Mouse (Mus musculus) right cerebral cortex, postnatal 14 days (tissue): Measurements from ENCODE around the gene Atp1a4.

Experiments
- DNase-seq: peaks from one replicate; pipeline ENCODE4 v3.0.0; 2022

Gene Atp1a4

DNA sequence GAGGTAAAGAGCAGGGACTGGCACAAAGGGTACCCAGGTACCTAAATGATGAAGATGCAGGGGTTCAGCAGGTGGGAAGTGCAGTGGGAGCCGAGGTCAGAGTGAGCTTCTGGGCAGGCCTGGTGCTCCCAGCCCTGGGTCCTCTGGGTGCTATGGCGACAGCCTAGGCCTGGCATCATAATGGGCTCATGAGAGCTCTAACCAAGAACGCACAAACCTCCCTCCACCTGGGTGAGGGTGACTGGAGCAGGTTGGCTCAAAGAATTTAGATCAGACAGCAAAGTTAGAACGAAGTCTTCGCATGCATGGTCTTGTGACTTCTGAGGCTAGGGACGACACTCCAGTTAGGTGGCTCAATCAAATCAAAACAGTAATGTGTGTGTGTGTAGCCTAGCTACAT is at the start of gene Atp1a4:
TSS of gene Atp1a4 (minus strand) at position 101 of the 400 bp plus-strand sequence.
- DNase-seq, result no peak

DNA sequence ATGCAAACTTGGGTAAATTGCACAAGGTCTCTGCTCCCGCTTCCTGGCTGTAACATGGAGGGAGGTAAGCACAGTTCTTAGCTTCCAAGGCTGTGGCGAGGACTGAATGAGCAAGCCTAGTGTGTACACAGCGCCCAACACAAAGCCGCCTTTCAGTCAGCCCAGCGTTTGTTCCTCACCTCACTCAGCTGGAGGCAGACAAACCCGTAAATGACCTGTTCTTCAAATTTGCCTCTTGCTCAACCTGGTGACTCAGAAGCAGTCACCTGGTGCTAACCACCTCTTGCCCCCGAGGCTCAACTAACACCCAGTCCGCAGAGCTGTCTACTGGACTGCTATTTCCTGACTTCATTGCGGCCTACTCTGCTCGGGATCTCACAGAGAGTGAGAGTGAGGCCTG is 49.7 kb upstream of the Atp1a4 start:
- no peak for DNase-seq

GRCm38 (mm10) chr1:172306885-172307284 is 48.7 kb upstream of the Atp1a4 start:
- DNase-seq, result no peak

- DNase-seq, result no peak
These were observed 48.0 kb upstream of the Atp1a4 start for GRCm38 (mm10) chr1:172306196-172306595.

GRCm38 (mm10) chr1:172305635-172306034 is 47.4 kb upstream of the Atp1a4 start:
- DNase-seq, result no peak

DNA sequence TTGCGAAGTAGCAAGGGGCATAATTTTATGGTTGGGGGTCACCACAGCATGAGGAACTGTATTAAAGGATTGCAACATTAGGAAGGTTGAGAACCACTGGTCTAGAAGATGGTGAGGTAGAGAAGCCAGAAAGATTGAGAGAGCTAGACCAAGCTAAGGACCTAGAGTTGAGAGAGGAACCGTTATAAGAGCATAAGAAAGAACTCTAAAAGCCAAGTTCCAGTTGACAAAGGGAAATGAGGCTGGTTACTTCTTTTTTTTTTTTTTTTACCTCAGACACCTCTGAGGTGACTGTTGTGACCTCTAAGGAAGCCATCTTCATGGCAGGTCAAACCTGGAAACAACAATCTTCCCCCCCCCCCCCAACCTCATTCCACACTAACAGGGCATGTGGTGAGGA is 46.9 kb upstream of the Atp1a4 start:
- no peak for DNase-seq

DNA sequence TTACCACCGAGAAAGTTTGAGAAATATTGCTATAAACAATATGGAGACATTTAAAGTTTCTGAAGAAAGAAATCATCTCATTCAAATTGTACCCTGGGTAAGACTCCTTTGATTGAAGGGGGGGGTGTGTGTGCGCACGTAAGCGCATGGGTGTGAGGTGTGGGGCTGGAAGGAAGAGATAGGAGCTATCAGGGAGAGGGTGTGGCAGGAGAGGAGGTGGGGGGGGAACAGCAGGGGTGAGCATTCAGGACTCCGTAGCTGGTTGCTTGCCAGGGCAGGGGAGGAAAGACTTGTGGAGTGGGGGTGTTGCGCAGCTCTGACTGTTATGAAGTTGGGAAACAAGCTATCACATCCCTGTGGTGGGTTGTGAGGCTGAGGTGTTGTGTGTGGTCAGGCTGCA is 46.2 kb upstream of the Atp1a4 start:
- no peak for DNase-seq

DNA sequence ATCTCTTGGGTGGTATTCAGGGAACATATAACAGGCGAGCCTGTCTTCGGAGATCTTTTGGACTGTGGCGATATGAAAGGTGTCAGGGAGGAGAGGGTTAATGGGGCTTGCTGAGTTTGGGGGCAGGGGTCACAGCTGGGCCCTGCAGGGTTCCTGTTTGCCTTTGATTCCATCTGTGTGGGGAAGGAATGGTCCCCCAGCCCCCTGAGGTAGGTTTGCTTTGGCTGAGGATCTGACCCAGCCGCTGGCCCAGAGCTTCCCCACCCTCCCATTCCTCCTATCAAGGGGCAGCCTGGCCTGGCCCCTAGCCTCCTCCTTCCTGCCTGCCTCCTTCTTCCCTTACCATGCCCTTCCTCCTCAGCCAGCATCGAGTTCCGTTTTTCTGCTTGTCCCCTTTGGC is 44.6 kb upstream of the Atp1a4 start:
- no peak for DNase-seq

- DNase-seq, result no peak
These were observed 44.1 kb upstream of the Atp1a4 start for GRCm38 (mm10) chr1:172302311-172302710.

- no peak for DNase-seq
These were observed 43.0 kb upstream of the Atp1a4 start for GRCm38 (mm10) chr1:172301180-172301579.

- no peak for DNase-seq
These were observed 42.0 kb upstream of the Atp1a4 start for GRCm38 (mm10) chr1:172300247-172300646.

GRCm38 (mm10) chr1:172299528-172299927 is 41.3 kb upstream of the Atp1a4 start:
- no peak for DNase-seq

GRCm38 (mm10) chr1:172297611-172298537 is 39.7 kb upstream of the Atp1a4 start, which contains the start of gene Atp1a2:
Gene Atp1a2, minus strand, starts transcription at chr1:172298064.
- DNase-seq, result peak; percentile 57

DNA sequence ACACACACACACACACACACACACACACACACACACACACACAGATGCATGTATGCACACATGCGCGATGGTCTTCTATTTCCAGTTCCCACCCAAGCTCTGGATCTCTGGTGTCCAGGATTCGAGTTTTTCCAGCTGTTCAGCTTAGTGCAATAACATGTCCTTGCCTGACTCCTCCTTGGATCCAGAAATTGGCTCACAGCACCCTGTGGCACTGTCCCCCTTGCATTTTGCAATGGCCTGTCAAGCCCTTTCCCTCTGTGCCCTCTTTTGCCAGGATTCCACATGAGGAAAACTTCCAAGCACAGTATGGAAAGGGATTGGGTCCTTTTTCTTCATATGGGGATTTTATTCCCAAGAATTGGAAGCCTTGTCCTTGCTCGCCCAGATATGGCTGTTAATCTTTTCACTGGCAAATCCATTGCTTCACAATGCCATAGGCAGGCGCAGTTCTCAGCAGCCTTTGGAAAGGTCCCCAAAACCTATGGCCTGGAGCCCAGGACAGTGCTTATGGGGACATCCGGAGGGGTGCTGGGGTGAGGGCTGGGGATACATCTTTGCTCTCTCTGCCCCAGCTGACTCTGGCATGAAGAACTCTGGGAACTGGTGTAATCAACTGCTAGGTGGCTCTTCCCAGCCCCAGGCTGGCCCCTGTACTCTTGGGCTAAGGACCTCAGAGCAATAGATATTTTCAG is 38.7 kb upstream of the Atp1a4 start:
- no peak for DNase-seq

DNA sequence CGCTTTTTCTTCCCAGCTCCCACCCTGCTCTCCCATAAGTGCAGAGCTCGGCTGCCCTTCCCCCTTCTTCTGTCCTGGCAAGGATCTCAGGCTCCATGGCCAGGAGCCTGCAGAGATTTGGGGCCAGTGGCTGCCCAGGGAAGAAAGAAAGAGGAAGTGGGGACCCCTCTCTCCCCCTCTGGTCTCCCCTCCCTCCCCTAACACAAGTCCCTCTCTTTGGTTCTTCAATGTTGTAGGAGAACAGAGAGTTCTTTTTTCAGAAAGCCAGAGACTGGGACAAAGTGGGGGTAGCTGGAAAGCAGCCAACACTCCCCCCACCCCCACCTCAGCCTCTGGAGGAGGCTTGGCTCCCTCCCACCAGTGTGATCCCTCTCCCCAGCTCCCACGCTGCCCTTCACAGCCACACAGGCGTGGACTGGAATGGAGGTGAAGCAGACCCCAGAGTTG is 37.6 kb upstream of the Atp1a4 start:
- DNase-seq, result peak; percentile 51

GRCm38 (mm10) chr1:172293449-172293848 is 35.2 kb upstream of the Atp1a4 start:
- no peak for DNase-seq

- no peak for DNase-seq
These were observed 34.7 kb upstream of the Atp1a4 start for GRCm38 (mm10) chr1:172292880-172293279.

DNA sequence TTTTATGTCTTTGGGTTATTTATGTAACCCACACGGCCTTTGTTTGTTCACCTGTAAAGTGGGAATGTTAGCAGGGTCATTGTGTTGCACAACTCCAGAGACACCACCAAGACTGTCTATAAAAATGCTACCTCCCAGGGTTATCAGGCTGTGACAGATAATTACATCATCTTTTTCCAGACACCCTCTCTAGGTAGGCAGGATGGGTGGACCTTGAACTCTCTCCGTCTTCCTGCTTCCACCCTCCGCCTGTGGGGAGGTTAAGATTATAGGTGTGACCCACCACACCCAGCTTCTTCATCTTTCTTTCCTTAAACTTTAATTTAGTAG is 31.4 kb upstream of the Atp1a4 start:
- DNase-seq, result no peak

DNA sequence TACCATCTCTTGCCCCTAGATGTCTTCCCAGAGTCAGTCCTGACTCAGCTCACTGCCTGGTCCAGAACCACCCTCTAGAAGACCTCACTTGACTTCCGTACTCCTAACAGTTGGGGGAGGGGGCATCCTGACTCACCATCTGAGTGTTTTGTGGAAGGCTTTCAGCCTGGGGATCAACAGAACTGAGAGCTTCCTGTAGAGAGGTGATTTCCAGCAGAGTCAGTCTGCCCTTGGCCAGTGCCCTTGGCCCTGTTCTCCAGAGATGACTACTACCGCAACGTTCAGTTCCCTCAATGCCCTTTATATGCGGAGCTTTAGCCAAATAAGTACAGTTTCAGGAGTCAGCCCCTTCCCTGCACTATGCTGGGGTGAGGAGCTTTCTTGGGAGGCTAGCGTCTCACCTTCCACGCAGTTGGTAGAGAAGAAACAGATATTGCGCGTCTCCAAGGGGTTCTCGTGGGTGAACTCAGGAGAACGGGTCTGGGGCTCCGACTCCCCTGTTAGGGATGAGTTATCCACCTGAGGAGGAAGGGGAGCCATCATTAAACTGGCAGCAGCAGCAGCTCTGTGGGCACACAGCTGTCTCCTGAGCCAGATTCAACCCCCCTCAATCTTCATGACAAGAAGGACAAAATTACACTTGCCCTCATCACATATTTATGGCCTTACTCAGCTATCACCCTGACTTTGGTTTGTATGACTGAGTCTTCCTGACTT is 30.8 kb upstream of the Atp1a4 start:
- no peak for DNase-seq

- DNase-seq, result no peak
These were observed 28.5 kb upstream of the Atp1a4 start for GRCm38 (mm10) chr1:172286740-172287139.

GRCm38 (mm10) chr1:172284221-172284620 is 26.0 kb upstream of the Atp1a4 start:
- DNase-seq, result peak; percentile 2

GRCm38 (mm10) chr1:172283073-172283472 is 24.9 kb upstream of the Atp1a4 start:
- DNase-seq, result no peak

DNA sequence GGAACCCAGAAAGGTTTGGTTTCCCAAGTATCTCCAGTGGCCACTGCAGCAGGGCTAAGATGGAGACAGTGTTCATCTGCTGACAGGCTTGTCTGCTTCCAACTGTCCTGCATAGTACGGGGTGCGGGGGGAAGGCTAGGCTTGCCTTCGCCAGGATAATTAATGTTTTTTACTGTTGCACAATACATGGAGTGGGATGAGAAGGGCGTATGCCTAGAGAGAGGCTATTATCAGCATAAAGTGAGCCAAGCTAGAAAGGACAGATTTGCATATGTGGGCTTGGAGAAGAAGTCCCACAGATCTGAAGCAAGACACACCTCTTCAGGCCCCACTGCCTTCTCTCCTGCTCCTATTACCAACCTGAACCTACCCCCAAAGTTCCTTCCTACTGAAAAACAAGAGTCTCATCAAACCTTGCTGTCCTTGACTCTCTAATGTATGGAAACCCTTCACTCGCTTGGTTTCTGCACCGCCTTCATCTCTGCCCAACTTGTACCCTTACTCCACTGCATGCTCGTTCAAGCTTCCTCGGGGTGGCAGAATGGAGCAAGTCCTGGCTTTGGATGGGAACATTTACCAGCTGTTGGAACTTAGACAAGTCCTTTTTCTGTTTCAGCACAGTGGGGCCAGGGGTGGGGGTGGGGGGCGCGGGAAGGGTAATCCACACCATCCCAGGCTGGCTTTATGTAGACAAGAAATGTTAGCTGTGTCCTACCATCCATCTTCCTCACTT is 23.5 kb upstream of the Atp1a4 start:
- DNase-seq, result no peak
